Mouse (Mus musculus) frontal cortex, adult (tissue): ENCODE measurements around the gene Cldn19.

Experiments used
- ATAC-seq: cut with Nextera tagmentation; 2 replicates; pipeline ENCODE4 v1.9.2; 2017; ENCODE audit warnings: mild to moderate bottlenecking, moderate library complexity, mixed read lengths; ENCODE audit not compliant: low TSS enrichment

The Cldn19 gene

DNA sequence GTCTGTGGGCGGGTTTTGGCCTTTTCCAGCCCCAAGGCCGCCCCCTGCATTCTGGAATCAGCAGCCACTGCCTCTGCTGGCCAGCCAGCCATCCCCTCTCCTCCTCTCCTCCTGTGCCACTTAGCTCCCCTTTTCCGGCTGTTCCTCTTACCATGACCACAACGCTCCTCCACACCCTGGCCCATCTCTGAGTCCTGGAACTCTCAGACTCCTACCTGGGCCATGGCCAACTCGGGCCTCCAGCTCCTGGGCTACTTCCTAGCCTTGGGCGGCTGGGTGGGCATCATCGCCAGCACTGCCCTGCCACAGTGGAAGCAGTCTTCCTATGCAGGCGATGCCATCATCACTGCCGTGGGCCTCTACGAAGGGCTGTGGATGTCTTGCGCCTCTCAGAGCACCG, at the start of gene Cldn19:
Gene Cldn19 (plus strand): TSS at position 64 of the 400 bp plus-strand sequence.
- ATAC-seq, result no peak

DNA sequence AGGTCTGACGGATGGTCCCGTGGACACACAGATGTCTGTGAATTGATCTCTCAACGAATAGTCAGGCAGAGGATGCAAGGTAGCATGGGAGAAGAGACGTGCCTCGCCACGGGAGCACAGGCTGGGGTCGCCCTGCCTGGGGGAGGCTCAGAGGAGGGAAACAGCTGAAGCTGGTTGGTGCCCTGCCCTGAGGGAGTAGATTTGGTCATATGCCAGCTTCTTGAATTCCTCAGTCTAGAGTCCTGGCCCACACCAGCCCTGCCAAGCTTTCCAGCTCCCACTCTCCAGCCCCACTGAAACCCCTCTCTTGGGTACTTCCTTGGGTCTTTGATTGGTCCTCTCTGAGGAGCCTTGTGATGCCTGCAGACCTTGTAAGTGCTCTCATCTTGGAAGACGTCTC, 38.5 kb upstream of the Cldn19 start:
- no peak for ATAC-seq

DNA sequence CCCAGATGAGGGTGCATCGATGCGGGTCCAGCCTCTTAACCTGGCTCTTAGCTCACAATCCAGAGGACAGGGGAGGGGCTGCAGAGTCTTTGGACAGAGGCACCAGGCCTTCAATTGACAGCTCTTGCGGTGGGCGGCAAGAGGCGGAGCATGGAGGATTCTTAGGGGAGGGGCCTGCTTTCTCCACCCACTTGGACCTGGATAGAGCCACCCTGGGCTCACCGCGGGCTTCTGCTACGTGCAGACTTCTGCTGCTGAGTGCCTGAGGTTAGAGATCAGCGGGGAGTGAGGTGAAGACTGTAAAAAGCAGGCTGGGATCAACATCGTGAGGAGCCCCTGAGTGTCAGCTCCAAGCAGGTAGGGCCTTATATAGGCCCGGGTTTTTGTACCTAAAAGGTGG, 37.0 kb upstream of the Cldn19 start, which contains the start of gene Tmem269:
Gene Tmem269 (minus strand): TSS at position 49 of the 400 bp plus-strand sequence.
- ATAC-seq, result no peak

DNA sequence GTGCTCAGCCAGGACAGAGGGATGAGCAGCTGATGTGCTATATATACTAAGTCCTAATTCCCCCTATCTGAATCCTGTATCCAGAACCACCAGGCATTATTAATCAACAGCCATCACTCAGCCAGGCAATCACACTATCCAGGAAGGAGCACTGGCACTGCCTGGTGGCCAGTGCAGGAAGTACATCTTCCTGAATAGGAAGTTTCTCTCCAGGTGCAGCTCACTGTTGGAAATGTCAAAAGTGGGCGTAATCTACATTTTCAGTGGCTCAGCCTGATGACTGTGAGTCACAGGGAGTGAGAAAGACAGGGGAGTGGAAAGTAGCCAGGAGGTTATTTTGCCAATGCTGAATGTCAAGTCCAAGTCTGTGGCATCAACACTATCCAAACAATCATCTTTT, 31.5 kb upstream of the Cldn19 start:
- ATAC-seq, result peak; percentile 64; the same call in 1 of the 2 replicates

DNA sequence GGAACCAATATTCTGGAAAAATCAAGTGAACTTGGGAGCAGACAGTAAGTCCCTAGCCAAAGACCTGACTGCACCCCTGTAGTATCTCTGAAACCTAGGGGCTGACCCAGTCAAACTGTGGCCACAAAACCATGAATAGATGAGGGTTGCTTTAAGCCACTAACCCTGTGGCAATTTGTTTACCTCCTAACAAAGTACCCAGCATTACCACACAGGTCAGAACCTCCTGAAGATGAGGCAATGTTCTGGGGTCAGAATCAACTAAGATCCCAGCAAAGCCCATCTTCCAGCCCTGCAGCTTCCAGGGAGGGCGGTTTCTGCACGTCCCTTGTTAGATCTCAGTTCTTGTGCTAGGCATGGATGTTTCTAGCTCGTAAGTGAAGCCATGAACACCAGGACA, 30.7 kb upstream of the Cldn19 start:
- ATAC-seq, result no peak

DNA sequence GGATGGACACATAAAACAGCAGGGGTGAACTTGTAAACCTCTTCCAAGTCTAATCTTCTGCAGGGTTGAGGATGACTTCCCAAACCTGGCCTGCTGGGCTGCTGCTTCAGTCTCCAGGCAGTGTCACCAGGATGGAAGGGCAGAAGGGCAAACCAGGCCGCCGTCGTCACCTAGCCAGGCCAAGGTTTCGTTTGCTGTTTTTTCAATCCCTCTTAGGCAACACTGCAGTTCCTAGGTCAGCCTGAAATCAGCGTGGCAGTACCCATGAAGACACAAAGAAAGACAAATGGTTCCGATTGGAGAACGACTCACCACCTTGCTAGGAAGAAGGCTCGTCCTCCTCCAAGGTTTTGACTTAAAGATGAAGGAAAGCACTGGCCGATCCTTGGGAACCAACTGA, 29.5 kb upstream of the Cldn19 start:
- no peak for ATAC-seq

DNA sequence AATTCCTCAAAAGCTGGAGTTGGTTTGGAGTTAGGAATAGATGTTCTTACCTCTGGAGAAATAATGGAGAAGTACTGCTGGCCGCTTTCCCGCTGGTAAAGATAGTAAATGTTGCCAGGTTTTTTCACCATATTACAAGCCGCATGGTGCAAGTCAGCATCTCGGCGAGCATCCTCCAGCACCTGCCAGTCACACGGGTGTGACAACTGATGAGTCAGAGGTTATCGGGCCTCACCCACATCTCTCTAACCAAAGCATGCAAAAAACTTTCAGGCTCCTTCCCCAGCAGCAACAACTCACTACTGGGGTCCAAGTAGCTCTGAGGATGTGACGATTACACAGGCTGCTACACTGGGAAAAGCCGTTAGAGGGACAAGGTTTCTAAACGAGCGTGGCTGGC, 28.5 kb upstream of the Cldn19 start:
- no peak for ATAC-seq

DNA sequence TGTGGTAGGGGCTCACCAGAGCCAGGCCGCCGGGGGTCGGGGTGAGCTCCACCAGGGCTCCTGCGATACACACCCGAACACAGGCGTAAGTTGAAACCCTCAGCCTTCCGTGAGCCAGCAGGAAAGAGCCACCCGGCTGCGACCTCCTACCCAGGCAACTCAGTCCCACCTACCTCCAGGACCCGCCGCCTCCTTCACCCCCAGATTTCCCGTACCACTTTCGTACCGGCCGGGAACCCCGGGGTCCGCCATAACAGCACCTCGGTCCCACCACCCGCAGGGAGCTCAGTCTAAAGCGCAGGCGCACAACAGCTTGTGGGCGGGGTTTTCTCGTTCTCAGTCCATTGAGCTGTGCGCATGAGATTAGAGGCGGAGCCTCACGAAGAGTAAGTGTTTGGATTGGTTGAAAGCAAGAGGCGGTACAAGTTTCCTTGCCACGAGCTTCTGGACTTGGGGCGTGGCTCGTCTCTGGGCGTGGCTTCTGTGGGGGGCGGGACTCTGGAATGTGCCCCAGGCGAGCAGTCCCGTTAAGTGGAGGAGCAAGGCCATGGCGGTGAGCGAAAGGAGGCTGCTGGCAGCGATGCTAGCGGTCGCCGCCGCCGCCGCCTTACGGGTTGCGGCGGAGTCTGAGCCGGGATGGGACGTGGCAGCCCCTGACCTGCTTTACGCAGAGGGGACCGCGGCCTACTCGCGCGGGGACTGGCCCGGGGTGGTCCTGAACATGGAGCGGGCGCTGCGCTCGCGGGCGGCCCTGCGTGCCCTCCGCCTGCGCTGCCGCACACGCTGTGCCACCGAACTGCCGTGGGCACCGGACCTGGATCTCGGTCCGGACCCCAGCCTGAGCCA, 22.6 kb upstream of the Cldn19 start, which contains the start of the genes AU022252 and P3h1:
Gene AU022252 (minus strand): TSS at position 303 of the 846 bp plus-strand sequence.
Gene P3h1 (plus strand): TSS at position 506 of the 846 bp plus-strand sequence.
- peak; percentile 97 for ATAC-seq

DNA sequence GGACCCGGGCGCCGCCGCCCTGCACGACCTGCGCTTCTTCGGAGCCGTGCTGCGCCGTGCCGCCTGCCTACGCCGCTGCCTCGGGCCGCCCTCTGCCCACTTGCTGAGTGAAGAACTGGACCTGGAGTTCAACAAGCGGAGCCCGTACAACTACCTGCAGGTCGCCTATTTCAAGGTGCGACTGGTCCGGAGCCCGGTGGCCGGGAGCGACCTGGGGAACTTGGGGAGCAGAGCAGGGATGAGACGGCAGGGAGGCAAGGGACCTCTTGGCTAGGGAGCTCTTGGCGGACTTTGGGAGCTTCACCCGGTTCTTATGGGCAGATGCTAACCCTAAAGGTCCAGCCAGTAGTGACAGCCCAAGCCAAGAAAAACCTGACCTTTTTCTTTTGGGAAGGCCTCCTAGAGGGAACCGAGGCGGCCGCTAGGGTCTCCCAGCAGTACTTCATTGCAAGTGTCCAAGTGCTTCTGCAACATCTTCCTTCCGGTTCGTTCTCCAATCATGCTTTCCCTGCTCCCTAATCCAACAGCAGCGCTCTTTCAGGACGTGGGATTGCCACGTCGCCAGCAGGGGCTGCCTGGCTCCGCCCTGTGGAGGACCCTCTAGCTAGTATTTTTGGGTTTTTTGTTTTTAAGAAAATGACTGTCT, 21.8 kb upstream of the Cldn19 start:
- peak; percentile 61; the same call in 1 of the 2 replicates for ATAC-seq

DNA sequence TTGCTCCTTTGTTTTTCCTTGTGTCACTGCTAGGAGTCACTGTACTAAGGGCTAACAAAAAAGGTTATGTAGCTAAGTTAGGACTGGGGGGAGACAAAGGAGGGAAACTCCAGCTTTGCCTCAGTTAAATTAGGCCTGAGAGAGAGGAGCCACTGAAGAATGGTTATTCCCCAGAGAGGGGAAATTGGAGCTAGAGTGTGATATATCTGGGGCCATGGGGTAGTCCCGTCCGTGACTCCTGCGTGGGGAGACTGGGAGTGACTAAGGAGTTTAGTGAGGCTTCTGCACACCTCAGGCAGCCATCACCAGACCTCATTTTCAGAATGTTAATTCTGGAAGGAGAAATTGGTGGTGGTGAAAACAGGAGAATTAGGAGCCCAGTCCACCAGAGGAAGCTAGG, 20.9 kb upstream of the Cldn19 start:
- no peak for ATAC-seq

DNA sequence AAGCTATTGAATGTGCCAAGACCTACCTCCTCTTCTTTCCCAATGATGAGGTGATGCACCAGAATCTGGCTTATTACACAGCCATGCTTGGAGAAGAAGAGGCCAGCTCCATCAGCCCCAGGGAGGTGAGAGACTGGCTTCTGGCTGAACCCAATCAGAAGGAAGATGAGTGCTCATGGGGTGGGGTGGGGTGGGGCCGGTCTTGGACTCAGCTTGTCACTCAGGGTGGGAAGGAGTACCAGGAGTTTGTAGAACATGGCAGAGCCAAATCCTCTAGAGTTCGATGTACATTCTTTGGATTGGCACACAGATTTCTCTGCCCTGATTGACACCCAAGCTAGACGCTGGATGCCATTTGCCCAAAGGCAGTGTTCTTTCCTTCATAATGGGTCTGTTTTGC, 16.6 kb upstream of the Cldn19 start:
- ATAC-seq, result no peak

DNA sequence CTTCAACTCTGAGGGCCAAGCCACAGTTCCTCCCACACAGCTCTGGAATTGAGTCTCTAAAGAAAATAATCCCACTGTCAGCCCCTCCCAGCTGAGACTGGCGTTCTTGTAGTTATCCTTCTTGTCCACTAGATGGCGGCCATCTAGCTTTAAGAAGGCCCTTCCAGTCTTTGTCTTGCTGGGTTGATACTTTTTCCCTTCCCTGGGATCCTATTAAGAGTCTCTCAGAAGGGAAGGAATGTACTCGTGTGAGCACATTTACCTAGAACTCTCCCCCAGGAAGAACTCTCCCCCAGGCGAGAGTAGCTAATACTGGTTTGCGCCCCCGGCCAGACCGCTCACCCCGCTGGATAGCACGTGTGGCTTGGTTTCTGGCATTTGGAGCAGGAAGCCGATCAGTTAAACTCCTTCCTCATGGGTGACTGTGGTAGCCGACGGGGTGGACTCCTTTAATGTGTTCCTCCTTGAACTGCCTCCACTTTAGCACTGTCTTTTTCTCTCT, 16.0 kb upstream of the Cldn19 start:
- peak; percentile 69 for ATAC-seq

DNA sequence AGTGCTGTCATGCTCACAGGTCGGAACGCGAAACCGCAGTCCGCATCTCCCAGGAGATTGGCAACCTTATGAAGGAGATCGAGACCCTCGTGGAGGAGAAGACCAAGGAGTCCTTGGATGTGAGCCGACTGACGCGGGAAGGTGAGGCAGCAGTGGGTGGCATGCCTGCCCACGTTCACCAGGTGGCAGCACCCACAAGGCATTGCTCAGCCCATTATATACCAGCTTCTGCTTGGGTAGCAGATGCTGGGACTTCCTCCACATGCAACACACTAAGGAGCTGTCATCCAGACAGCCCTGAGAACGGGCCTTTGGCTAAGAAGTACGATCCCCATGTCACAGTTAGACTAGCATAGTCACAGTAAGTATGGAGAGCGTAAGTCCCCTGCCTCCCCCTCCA, 13.6 kb upstream of the Cldn19 start:
- peak; percentile 43 for ATAC-seq

DNA sequence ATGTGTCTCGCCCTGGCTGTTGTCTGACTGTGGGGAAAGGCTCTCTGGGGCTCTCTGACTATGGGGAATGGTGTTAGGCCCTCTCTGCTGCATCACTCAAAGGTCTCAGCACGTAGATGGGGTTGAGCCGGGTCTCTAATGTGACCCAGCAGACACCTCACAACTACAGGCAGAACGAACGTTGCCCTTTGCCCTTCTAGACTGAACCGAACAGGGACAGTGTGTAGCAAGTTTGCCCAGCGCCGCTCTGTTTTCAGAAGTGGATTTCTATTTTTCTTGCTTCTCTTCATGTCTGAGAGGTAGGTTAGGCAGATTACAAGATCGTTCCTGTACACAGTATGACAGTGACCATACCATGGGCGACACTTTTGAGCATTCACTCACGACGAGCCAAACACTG, 12.6 kb upstream of the Cldn19 start:
- no peak for ATAC-seq

DNA sequence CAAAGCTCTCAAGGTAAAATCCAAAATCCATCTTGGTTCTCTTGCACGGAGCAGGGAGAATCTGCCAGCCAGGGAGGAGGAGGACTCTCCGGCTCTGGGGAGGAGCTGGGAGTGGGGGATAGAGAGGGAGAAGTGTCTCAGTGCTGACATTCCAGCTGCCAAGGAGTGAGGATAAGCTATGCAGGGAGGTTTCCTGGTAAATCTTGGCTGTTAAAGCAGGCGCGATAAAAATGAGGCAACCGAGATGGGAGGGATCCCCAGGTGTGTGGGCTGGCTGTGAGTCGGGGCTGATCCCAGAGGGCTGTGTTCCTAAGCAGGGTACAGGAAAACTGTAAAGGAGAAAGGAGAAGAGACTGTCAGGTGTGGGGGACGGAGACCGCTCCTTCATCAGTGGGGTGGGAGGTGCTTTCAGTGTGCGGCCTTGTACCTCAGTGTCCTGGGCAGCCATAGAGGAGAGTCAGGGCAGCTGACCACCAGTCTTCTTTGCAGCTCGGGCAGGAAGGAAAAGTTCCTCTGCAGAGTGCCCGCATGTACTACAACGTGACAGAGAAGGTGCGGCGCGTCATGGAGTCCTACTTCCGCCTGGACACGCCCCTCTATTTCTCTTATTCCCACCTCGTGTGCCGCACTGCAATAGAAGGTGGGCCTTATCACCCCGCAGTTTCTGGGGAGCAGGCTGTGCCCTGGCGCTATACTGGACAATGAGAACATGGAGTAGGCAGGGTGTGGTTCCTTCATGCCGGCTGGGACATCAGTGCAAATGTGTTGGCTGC, 10.6 kb upstream of the Cldn19 start:
- ATAC-seq, result peak; percentile 66

DNA sequence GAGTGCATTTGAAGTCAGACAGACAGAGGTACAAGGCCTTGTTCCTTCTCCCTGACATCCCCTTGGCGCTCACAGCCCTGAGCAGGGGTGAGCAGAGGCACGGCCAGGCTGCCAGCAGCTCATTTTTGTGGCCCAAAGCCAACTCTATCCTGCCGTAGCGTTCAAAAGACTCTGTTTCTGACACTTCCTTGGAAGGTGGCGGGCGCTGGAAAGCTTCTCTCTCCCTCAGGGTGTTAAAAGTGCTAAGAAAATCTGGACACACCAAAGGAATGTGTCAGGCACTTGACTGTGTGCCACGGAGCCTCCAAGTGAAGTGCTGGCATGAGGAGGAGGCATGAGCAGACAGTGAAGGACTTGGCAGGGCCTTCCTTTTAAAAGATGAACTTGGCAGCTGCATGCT, 9.7 kb upstream of the Cldn19 start:
- peak; percentile 54 for ATAC-seq

DNA sequence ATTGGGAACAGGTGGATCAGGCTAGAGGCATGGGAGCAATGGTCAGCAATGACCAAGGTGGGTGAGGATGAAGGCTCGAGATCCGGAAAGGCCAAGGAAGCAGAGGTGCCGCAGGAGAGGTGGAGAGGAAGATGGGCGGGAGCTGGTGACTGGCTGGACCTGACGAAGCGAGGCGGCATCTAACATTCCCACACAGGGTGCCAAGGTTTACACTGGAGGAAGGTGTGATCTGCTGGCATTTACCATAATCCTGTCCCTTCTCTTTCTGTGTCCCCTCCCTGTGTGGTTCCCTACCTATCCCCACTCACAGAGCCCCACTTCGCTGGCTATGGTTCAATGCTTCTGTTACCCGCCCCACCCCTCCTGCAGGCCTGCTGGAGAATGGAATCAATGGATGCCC, 9.3 kb upstream of the Cldn19 start:
- peak; percentile 1; the same call in 1 of the 2 replicates for ATAC-seq

DNA sequence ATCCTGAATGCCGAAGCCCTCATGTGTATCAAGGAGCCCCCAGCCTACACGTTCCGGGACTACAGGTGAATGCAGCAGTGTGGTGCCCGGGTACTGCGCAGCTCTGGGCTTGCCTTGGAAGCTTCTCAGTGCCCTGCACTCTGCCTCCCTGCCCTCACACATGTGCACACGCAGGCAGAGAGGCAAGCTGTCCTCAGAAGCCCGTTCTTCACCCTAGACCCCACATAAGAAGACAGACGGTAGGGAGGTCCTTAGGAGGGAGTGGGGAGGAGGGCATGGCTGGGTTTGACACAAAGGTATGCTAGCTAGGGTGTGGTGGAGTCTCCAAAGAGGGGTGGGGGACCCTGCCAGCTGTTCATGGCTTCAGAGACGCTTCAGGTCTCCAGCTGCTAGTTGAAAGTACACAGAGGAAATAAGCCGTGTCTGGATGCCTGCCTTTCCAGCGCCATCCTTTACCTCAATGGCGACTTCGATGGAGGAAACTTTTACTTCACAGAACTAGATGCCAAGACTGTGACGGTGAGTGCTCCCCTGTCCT, 8.5 kb upstream of the Cldn19 start:
- ATAC-seq, result no peak

DNA sequence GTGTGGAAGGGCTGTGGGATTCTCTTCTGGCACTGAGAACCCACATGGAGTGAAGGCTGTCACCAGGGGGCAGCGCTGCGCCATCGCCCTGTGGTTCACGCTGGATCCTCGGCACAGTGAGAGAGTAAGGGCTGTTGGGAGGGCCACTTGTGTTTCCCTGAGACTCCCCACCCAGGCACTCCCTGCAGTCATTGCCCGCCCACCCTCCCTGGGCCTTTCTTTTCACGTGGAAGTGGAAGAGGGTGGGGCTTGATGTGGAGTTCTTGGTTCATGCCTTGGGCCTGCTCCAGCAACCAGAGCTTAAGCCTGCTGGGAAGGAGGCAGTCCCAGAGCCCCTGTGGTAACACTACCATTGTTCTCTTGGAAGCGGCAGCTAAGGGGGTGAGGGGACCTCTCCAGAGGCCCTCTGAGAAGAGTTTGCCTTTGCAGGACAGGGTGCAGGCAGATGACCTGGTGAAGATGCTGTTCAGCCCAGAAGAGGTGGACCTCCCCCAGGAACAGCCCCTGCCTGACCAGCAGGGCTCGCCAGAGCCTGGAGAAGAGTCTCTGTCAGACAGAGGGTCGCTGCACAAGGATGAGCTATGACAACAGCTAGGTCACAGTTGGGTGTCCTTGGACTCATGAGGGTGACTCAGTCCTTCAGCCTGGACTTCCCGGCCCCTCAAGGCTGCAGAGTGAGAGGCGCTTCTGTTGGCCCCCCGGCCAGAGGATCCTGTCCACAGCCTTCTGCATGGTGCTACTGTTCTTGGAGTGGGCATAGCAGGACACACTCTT, 7.6 kb upstream of the Cldn19 start:
- 0 out of 2 replicates have a peak, but pooled peaks have one; percentile 35 for ATAC-seq

DNA sequence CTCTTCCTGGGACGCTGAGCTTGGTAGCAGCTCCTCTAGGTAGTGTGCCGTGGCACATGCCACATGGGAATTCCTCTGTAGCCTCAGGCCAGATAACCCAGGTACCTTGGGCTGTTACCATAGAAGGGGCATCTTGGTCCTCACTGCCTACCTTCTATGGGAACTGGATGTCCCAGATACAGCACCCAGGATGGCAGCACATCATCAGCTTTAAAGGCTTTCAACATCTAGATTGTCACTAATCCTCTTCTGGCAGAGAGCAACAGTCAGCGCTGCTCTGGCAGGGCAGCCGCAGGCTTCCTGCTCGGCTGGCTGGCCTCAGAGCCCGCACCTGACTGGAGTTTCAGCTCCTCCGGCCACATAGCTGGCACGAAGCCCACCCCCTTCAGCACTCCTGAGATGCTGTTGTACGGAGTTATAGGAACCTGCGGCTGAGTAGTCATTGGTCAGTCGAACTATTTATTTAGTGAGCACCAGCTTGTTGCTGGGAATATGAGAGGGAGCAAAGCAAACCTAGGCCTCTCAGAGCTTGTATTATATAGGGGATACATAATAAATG, 6.7 kb upstream of the Cldn19 start:
- ATAC-seq, result no peak
